Comparison of ENCODE assay signal across 8 mouse cellular contexts in the genomic region with DNA sequence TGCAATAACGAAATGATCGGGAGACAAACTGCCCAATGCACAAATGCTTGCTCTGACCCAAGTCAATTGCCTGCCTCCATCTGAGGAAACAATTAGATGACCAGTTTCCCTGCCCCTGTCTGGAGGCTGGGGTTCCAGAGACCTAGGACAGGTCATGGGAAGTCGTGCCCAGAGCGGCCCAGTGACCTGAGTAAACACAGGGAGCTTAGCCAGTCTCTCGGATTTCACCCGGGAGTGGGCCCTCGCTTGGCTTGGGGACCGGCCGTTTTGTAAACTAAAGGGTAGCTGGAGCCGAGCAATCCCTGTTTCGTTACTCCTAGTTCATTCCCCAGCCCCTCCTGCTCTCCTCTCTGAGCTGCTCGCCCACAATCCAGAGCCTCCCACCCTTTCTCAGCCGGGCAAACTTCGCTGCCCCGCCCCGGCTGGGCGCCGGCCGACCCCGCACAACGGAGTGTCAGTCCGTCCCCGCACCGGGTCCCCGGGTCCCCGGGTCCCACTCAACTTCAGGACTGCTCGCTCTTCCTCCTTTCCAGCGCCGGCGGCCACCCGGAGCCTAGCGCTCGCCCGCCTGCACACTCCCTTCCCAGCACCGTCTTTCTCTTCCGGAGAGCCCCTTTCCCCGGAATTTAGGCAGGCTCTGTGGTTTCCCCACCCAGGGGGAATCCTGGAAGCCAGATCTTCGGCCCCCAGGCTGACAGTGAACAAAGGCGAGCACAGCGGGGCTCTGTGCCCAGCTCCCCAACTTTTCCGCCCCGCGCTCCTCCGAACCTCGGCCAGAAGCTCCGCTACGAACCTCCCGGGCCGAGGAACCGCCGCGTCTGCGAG. TPM values are rescaled to one million over a fixed set of nuclear protein-coding genes. Genes with fewer than 3 reads are reported as not detected.
DNase-seq lines count a peak whose midpoint lies in the region; ATAC-seq and TF ChIP-seq lines count a peak whose summit lies in the region.

No protein-coding gene starts in this region.

- peaks cover 40% of the 10 kb centered on the region for H3K27me3 ChIP-seq in heart, adult 2 months (ENCODE audit: control insufficient read depth, insufficient read depth, low read length)
- H3K27me3 ChIP-seq in forebrain, embryonic 14.5 days (replicated peaks; ENCODE audit: control insufficient read depth, insufficient read depth, low read length): peaks cover 93% of the 10 kb centered on the region
- H3K27me3 ChIP-seq in hindbrain, embryonic 15.5 days: peaks cover 90% of the 10 kb centered on the region
- H3K27me3 ChIP-seq in liver, postnatal 0 days (ENCODE audit: insufficient read depth, low read length): peaks cover 99% of the 10 kb centered on the region

- peak; percentile 59 to 77 for DNase-seq in heart, adult 2 months
- DNase-seq in heart, adult 9 months (ENCODE audit: low spot score in 2 of 2): no peak
- peak; percentile 55 for DNase-seq in ES-CJ7 (ENCODE audit: low read depth, low spot score)
- DNase-seq in forebrain, embryonic 14.5 days (ENCODE audit: low spot score): no peak
- peak; percentile 32 for DNase-seq in liver, postnatal 0 days
- no peak for DNase-seq in spleen, adult 12 weeks (ENCODE audit: low spot score)

- intact Hi-C loops in heart, adult 2 months (cut with DNase I): loop anchor here (5.0 kb wide), 5 partner anchors 68 to 363 kb away; a partner anchor contains a TSS

- H3K4me1 ChIP-seq in heart, adult 2 months (ENCODE audit: control insufficient read depth, insufficient read depth, low read length): peaks cover 4% of the 10 kb centered on the region
- no peaks in the 10 kb centered on the region for H3K4me1 ChIP-seq in forebrain, embryonic 14.5 days (ENCODE audit: control insufficient read depth, insufficient read depth, low read length)
- H3K4me1 ChIP-seq in hindbrain, embryonic 15.5 days (replicated peaks): peaks cover 22% of the 10 kb centered on the region
- H3K4me1 ChIP-seq in liver, postnatal 0 days (ENCODE audit: insufficient read depth): peaks cover 19% of the 10 kb centered on the region

- peak; percentile 29; the same call in 1 of the 2 replicates for ATAC-seq in forebrain, embryonic 14.5 days
- no peak for ATAC-seq in hindbrain, embryonic 15.5 days (ENCODE audit: low FRiP score, low read depth)
- no peak for ATAC-seq in liver, postnatal 0 days
- no peak for ATAC-seq in megakaryocyte-erythroid progenitor cell, adult 5-6 weeks (replicated peaks; ENCODE audit: low FRiP score, low TSS enrichment, poor library complexity, severe bottlenecking)

- no peaks in the 10 kb centered on the region for H3K79me2 ChIP-seq in heart, adult 2 months (replicated peaks; ENCODE audit: control insufficient read depth, insufficient read depth, low read length)

- WGBS in heart, adult 2 months: 2% methylated on average over 53 of the region's 53 CpGs
- 1% methylated on average over 53 of the region's 53 CpGs for WGBS in forebrain, embryonic 14.5 days
- WGBS in hindbrain, embryonic 15.5 days: under 1% methylated on average over 53 of the region's 53 CpGs
- WGBS in liver, postnatal 0 days (ENCODE audit: insufficient replicate concordance): 2% methylated on average over 49 of the region's 53 CpGs

- peak overlapping the region; percentile 38; the same call in 1 of the 2 replicates for H3K9ac ChIP-seq in heart, adult 2 months (ENCODE audit: low read depth, low read length)
- H3K9ac ChIP-seq in forebrain, embryonic 14.5 days (ENCODE audit: low read length): no peak overlapping the region
- no peak overlapping the region for H3K9ac ChIP-seq in hindbrain, embryonic 15.5 days
- no peak overlapping the region for H3K9ac ChIP-seq in liver, postnatal 0 days (replicated peaks)

- TF ChIP-seq CTCF in heart, adult 2 months (IDR thresholded peaks at IDR 0.05): no peak
- no peak for TF ChIP-seq CTCF in liver, postnatal 0 days (IDR thresholded peaks at IDR 0.05; ENCODE audit: low read depth)

- H3K4me3 ChIP-seq in heart, adult 2 months: peak overlapping the region; percentile 64
- H3K4me3 ChIP-seq in forebrain, embryonic 14.5 days (ENCODE audit: low read depth, low read length): peak overlapping the region; percentile 13
- H3K4me3 ChIP-seq in hindbrain, embryonic 15.5 days: peak overlapping the region; percentile 27
- H3K4me3 ChIP-seq in liver, postnatal 0 days (ENCODE audit: low read depth, low read length): peak overlapping the region; percentile 44

- H3K27ac ChIP-seq in heart, adult 2 months: no peak overlapping the region
- no peak overlapping the region for H3K27ac ChIP-seq in forebrain, embryonic 14.5 days (ENCODE audit: low read depth, low read length)
- no peak overlapping the region for H3K27ac ChIP-seq in hindbrain, embryonic 15.5 days (replicated peaks)
- no peak overlapping the region for H3K27ac ChIP-seq in liver, postnatal 0 days (ENCODE audit: low read depth)

- peak overlapping the region; percentile 32 for H3K4me2 ChIP-seq in forebrain, embryonic 14.5 days (ENCODE audit: low read length)
- H3K4me2 ChIP-seq in hindbrain, embryonic 15.5 days: peak overlapping the region; percentile 55
- H3K4me2 ChIP-seq in liver, postnatal 0 days (ENCODE audit: low read depth, low read length): peak overlapping the region; percentile 79

- no peaks in the 10 kb centered on the region for H3K9me3 ChIP-seq in forebrain, embryonic 14.5 days (replicated peaks; ENCODE audit: control insufficient read depth, low read length)
- no peaks in the 10 kb centered on the region for H3K9me3 ChIP-seq in hindbrain, embryonic 15.5 days
- no peaks in the 10 kb centered on the region for H3K9me3 ChIP-seq in liver, postnatal 0 days (ENCODE audit: low read length)

- no peaks in the 10 kb centered on the region for H3K36me3 ChIP-seq in heart, adult 2 months (ENCODE audit: control insufficient read depth, insufficient read depth, low read length)
- no peaks in the 10 kb centered on the region for H3K36me3 ChIP-seq in forebrain, embryonic 14.5 days (ENCODE audit: control insufficient read depth, insufficient read depth, low read length)
- H3K36me3 ChIP-seq in hindbrain, embryonic 15.5 days: no peaks in the 10 kb centered on the region
- H3K36me3 ChIP-seq in liver, postnatal 0 days (replicated peaks; ENCODE audit: insufficient read depth, low read length): no peaks in the 10 kb centered on the region

- no peak for TF ChIP-seq EP300 in heart, adult 2 months (IDR thresholded peaks at IDR 0.05; ENCODE audit: insufficient read depth, low read depth, low read length)
- no peak for TF ChIP-seq EP300 in liver, postnatal 0 days (IDR thresholded peaks at IDR 0.05; ENCODE audit: low read depth)

- TF ChIP-seq POLR2A in heart, adult 2 months (IDR thresholded peaks at IDR 0.05; ENCODE audit: insufficient read depth, low read depth, low read length): no peak

RNA-seq across cellular contexts. Expression of a gene that starts 9.3 kb away (rescaled TPM):
- total RNA-seq in heart, adult 2 months (2021): 1 to 10 TPM; 1.2 to 1.4 TPM
- 0.90 and 0.94 TPM in 2 replicates for polyA plus RNA-seq in heart, adult 2 months (2012; rRNA removed)
- 0.36 and 0.52 TPM in 2 replicates for polyA plus RNA-seq in forebrain, embryonic 14.5 days (2014; fragmentation: Nextera tagmentation; extraction: Ambion mirVana)
- 0.65 and 1.5 TPM in 2 replicates for polyA plus RNA-seq in hindbrain, embryonic 15.5 days (2015; fragmentation: Nextera tagmentation; extraction: Ambion mirVana)
- polyA plus RNA-seq in liver, postnatal 0 days (2015; fragmentation: Nextera tagmentation; extraction: Ambion mirVana): 0.04 and 0.17 TPM in 2 replicates
- not detected in 2 replicates for total RNA-seq in megakaryocyte-erythroid progenitor cell, adult 5-6 weeks (2014; fragmentation: Nextera tagmentation)
- total RNA-seq in megakaryocyte-erythroid progenitor cell, adult 5-6 weeks (2017): not detected in 2 replicates

Comparison
In these comparisons a context has a peak if more than half of its experiments do, and no peak if none do; other contexts are left out.
1. DNase-seq: peak in heart, adult 2 months (2 of 2), ES-CJ7 (single experiment) and liver, postnatal 0 days (single experiment); none in heart, adult 9 months (0 of 2), forebrain, embryonic 14.5 days (single experiment) and spleen, adult 12 weeks (single experiment).
2. H3K4me3 ChIP-seq: peak in every context shown above with its lines; median percentile 64 in heart, adult 2 months; 44 in liver, postnatal 0 days; 27 in hindbrain, embryonic 15.5 days; 13 in forebrain, embryonic 14.5 days.
3. Peak in every context shown above with its lines, with median percentiles within 50 percentile points of each other: H3K4me2 ChIP-seq.